Mouse (Mus musculus) MEL (cell line): ENCODE data around the gene Ctnnbl1. TPM values are rescaled to one million over a fixed set of nuclear protein-coding genes. Genes with fewer than 3 reads are reported as not detected.

Source experiments
- DNase-seq: peaks from one replicate; pipeline ENCODE4 v3.0.0; 2011; ENCODE audit warnings: low read depth, low spot score
- H3K27ac ChIP-seq: 2 replicates; pipeline ENCODE4 v1.5.1; 2012; ENCODE audit warnings: low read depth, mild to moderate bottlenecking, control low read depth, low read length, moderate library complexity; ENCODE audit not compliant: control insufficient read depth
- H3K27me3 ChIP-seq, 2 experiments: fragments of 150-350 bp in 1 of 2; sonication (generic) in 1 of 2; 2 replicates each; pipeline ENCODE4 v1.6.1; 2012; ENCODE audit warnings: low read length in 2 of 2, mild to moderate bottlenecking in 2 of 2, improper control_type of control experiment in 1 of 2, moderate library complexity in 1 of 2; ENCODE audit not compliant: insufficient read depth in 2 of 2, control insufficient read depth in 1 of 2
- H3K36me3 ChIP-seq, 2 experiments: 2 replicates each; pipeline ENCODE4 v1.6.1; 2012 to 2014; ENCODE audit warnings: low read length in 2 of 2, improper control_type of control experiment in 1 of 2, inconsistent platforms in 1 of 2, mild to moderate bottlenecking in 1 of 2; ENCODE audit not compliant: insufficient read depth in 2 of 2, control insufficient read depth in 1 of 2
- H3K4me1 ChIP-seq, 2 experiments: fragments of 150-350 bp in 1 of 2; sonication (generic) in 1 of 2; 2 replicates each; pipeline ENCODE4 v1.6.1; 2012; ENCODE audit warnings: low read length in 2 of 2, improper control_type of control experiment in 1 of 2, mild to moderate bottlenecking in 1 of 2; ENCODE audit not compliant: insufficient read depth in 2 of 2, control insufficient read depth in 1 of 2
- H3K4me3 ChIP-seq, 2 experiments: fragments of 150-350 bp in 1 of 2; sonication (generic) in 1 of 2; 2 replicates each; pipeline ENCODE4 v1.5.1; 2012; ENCODE audit warnings: low read depth in 2 of 2, low read length in 2 of 2, mild to moderate bottlenecking in 2 of 2, moderate library complexity in 2 of 2, control low read depth in 1 of 2, improper control_type of control experiment in 1 of 2; ENCODE audit not compliant: control insufficient read depth in 1 of 2, insufficient read depth in 1 of 2
- H3K79me2 ChIP-seq: 2 replicates; pipeline ENCODE4 v1.6.1; 2012; ENCODE audit warnings: mild to moderate bottlenecking, low read length, moderate library complexity; ENCODE audit not compliant: control insufficient read depth, poor library complexity, insufficient read depth
- H3K9ac ChIP-seq: 2 replicates; pipeline ENCODE4 v1.6.1; 2012; ENCODE audit warnings: low read depth, mild to moderate bottlenecking, control low read depth, low read length, moderate library complexity; ENCODE audit not compliant: control insufficient read depth, poor library complexity, severe bottlenecking
- H3K9me3 ChIP-seq: fragments of 150-350 bp; sonication (generic); replicated peaks from 2 replicates; pipeline ENCODE4 v1.6.1; 2012; ENCODE audit warnings: mild to moderate bottlenecking, low read length, improper control_type of control experiment, moderate library complexity; ENCODE audit not compliant: insufficient read depth
- BHLHE40 ChIP-seq: IDR thresholded peaks from 2 replicates; pipeline ENCODE4 v1.6.1; 2012; ENCODE audit warnings: low read depth, mild to moderate bottlenecking, inconsistent platforms, low read length, improper control_type of control experiment, borderline replicate concordance
- CHD1 ChIP-seq: IDR thresholded peaks from 2 replicates; pipeline ENCODE4 v1.6.1; 2012; ENCODE audit warnings: low read depth, mild to moderate bottlenecking, inconsistent platforms, low read length, improper control_type of control experiment
- E2F4 ChIP-seq: IDR thresholded peaks from 2 replicates; pipeline ENCODE4 v1.6.1; 2011; ENCODE audit warnings: low read depth, low read length, improper control_type of control experiment, borderline replicate concordance
- EP300 ChIP-seq, 2 experiments: IDR thresholded peaks; 2 replicates each; pipeline ENCODE4 v1.6.1; 2011; ENCODE audit warnings: improper control_type of control experiment in 2 of 2, low read length in 2 of 2, low read depth in 1 of 2, mild to moderate bottlenecking in 1 of 2
- GABPA ChIP-seq: IDR thresholded peaks from 2 replicates; pipeline ENCODE4 v1.6.1; 2012; ENCODE audit warnings: low read depth, mild to moderate bottlenecking, inconsistent platforms, low read length, improper control_type of control experiment, moderate library complexity
- GATA1 ChIP-seq: IDR thresholded peaks from 2 replicates; pipeline ENCODE4 v1.6.1; 2011; ENCODE audit warnings: low read depth, low read length, improper control_type of control experiment
- KAT2A ChIP-seq: conservative IDR thresholded peaks from 2 replicates; pipeline ENCODE4 v1.6.1; 2012; ENCODE audit warnings: low read depth, low read length, improper control_type of control experiment, inconsistent platforms
- MAX ChIP-seq: IDR thresholded peaks from 2 replicates; pipeline ENCODE4 v1.6.1; 2011; ENCODE audit warnings: low read length, improper control_type of control experiment
- MAZ ChIP-seq: IDR thresholded peaks from 2 replicates; pipeline ENCODE4 v1.6.1; 2012; ENCODE audit warnings: low read depth, mild to moderate bottlenecking, inconsistent platforms, low read length, improper control_type of control experiment
- MEF2A ChIP-seq: IDR thresholded peaks from 2 replicates; pipeline ENCODE4 v1.6.1; 2014; ENCODE audit warnings: low read depth, mild to moderate bottlenecking, inconsistent platforms, low read length, improper control_type of control experiment; ENCODE audit not compliant: poor library complexity, insufficient replicate concordance, severe bottlenecking; ENCODE audit errors: extremely low read depth
- MXI1 ChIP-seq: IDR thresholded peaks from 2 replicates; pipeline ENCODE4 v1.6.1; 2011; ENCODE audit warnings: mild to moderate bottlenecking, low read depth, low read length, improper control_type of control experiment
- NELFE ChIP-seq: IDR thresholded peaks from 2 replicates; pipeline ENCODE4 v1.6.1; 2011; ENCODE audit warnings: low read depth, low read length, improper control_type of control experiment
- NRF1 ChIP-seq: IDR thresholded peaks from 2 replicates; pipeline ENCODE4 v1.6.1; 2014; ENCODE audit warnings: low read depth, mild to moderate bottlenecking, inconsistent platforms, low read length, improper control_type of control experiment, moderate library complexity; ENCODE audit not compliant: poor library complexity, insufficient read depth, severe bottlenecking
- POLR2AphosphoS5 ChIP-seq: IDR thresholded peaks from 2 replicates; pipeline ENCODE4 v1.6.1; 2012; ENCODE audit warnings: low read depth, borderline replicate concordance, mild to moderate bottlenecking, inconsistent platforms, low read length, moderate library complexity, mixed read lengths
- SIN3A ChIP-seq: IDR thresholded peaks from 2 replicates; pipeline ENCODE4 v1.6.1; 2012; ENCODE audit warnings: low read length, improper control_type of control experiment, inconsistent platforms
- TBP ChIP-seq: IDR thresholded peaks from 2 replicates; pipeline ENCODE4 v1.8.0; 2011; ENCODE audit warnings: low read depth, low read length, improper control_type of control experiment
- TCF12 ChIP-seq: IDR thresholded peaks from 2 replicates; pipeline ENCODE4 v1.6.1; 2014; ENCODE audit warnings: low read depth, mild to moderate bottlenecking, inconsistent platforms, low read length, improper control_type of control experiment, moderate library complexity
- UBTF ChIP-seq: IDR thresholded peaks from 2 replicates; pipeline ENCODE4 v1.6.1; 2012; ENCODE audit warnings: low read depth, mild to moderate bottlenecking, inconsistent platforms, low read length, improper control_type of control experiment, moderate library complexity, borderline replicate concordance; ENCODE audit not compliant: insufficient read depth
- USF1 ChIP-seq: IDR thresholded peaks from 2 replicates; pipeline ENCODE4 v1.6.1; 2014; ENCODE audit warnings: low read depth, mild to moderate bottlenecking, inconsistent platforms, low read length, improper control_type of control experiment, moderate library complexity
- ZC3H11A ChIP-seq: IDR thresholded peaks from 2 replicates; pipeline ENCODE4 v1.6.1; 2012; ENCODE audit warnings: low read depth, mild to moderate bottlenecking, inconsistent platforms, low read length, improper control_type of control experiment
- ZKSCAN1 ChIP-seq: IDR thresholded peaks from 2 replicates; pipeline ENCODE4 v1.6.1; 2012; ENCODE audit warnings: low read depth, mild to moderate bottlenecking, inconsistent platforms, low read length, improper control_type of control experiment, moderate library complexity
- ZMIZ1 ChIP-seq: IDR thresholded peaks from 2 replicates; pipeline ENCODE4 v1.6.1; 2012; ENCODE audit warnings: low read depth, mild to moderate bottlenecking, inconsistent platforms, low read length, improper control_type of control experiment, moderate library complexity
- ZNF384 ChIP-seq: IDR thresholded peaks from 2 replicates; pipeline ENCODE4 v1.6.1; 2012; ENCODE audit warnings: low read depth, mild to moderate bottlenecking, inconsistent platforms, low read length, improper control_type of control experiment
- polyA plus RNA-seq, 2 experiments: library from polyadenylated mRNA; stranded (reverse) in 1 of 2; unstranded in 1 of 2; fragments of >175 nt in 1 of 2; fragments of >200 nt in 1 of 2; gene quantifications; 2 replicates each; pipeline versions ENCODE4 v1.2.1 to v1.2.4; 2012; ENCODE audit warnings: low replicate concordance in 2 of 2, low read depth in 1 of 2; ENCODE audit not compliant: insufficient read length in 2 of 2, insufficient read depth in 1 of 2, missing spikeins in 1 of 2
- total RNA-seq: library from RNA; depleted of rRNA; stranded (reverse); fragments of 300-350 nt; gene quantifications from 2 replicates; pipeline ENCODE4 v1.2.3, GENCODE M21; 2012

The Ctnnbl1 gene
- total and polyA plus RNA-seq, 3 experiments = 60.7 to 61.7 TPM; not detected in 1

GRCm38 (mm10) chr2:157751589-157752373 lies 14.6 kb downstream of the Ctnnbl1 start:
- peaks cover 2% of the 10 kb centered on the region; the same call in 1 of the 2 replicates for H3K79me2 ChIP-seq
- peaks cover 0 to 1% of the 10 kb centered on the region in 2 experiments; a peak in 1 of 4 replicates for H3K36me3 ChIP-seq
- no peaks in the 10 kb centered on the region for H3K4me1 ChIP-seq
- no peaks in the 10 kb centered on the region for H3K9me3 ChIP-seq
- TF ChIP-seq GABPA (no peak), NRF1 (no peak), USF1 (no peak), POLR2AphosphoS5 (no peak), MEF2A (no peak), ZKSCAN1 (no peak), TBP (no peak), MXI1 (no peak), KAT2A (no peak), GATA1 (no peak), CHD1 (no peak)
- no peak for DNase-seq
- no peak overlapping the region for H3K4me3 ChIP-seq
- H3K27me3 ChIP-seq = no peaks in the 10 kb centered on the region
- no peak overlapping the region for H3K9ac ChIP-seq
- H3K27ac ChIP-seq = no peak overlapping the region

GRCm38 (mm10) chr2:157752374-157752743 lies 15.2 kb downstream of the Ctnnbl1 start:
- H3K4me3 ChIP-seq = no peak overlapping the region
- peaks cover 0 to 1% of the 10 kb centered on the region in 2 experiments; a peak in 1 of 4 replicates for H3K36me3 ChIP-seq
- TF ChIP-seq TCF12 = no peak
- no peak for TF ChIP-seq ZNF384
- TF ChIP-seq SIN3A = no peak
- TF ChIP-seq NELFE = no peak
- TF ChIP-seq BHLHE40 = no peak
- TF ChIP-seq ZC3H11A = no peak
- no peak for TF ChIP-seq MAZ
- no peak for TF ChIP-seq E2F4
- no peak for TF ChIP-seq GATA1
- no peak for TF ChIP-seq UBTF
- TF ChIP-seq MAX = no peak
- TF ChIP-seq EP300 (IDR thresholded peaks at IDR 0.05; ENCODE audit: low read depth in 1 of 2, low read length in 2 of 2) = no peak
- no peak for TF ChIP-seq ZMIZ1

More at GRCm38 (mm10) chr2:157752374-157752743, 15.2 kb downstream of the Ctnnbl1 start:
- Histone ChIP-seq H3K27ac (no peak overlapping the region), H3K27me3 (no peaks in the 10 kb centered on the region), H3K4me1 (no peaks in the 10 kb centered on the region), H3K9ac (no peak overlapping the region), H3K9me3 (no peaks in the 10 kb centered on the region), H3K79me2 (peaks cover 4% of the 10 kb centered on the region; the same call in 1 of the 2 replicates)
- no peak for DNase-seq
